Comparison of ENCODE assay signal across 1 mouse cellular context in the genomic region with DNA sequence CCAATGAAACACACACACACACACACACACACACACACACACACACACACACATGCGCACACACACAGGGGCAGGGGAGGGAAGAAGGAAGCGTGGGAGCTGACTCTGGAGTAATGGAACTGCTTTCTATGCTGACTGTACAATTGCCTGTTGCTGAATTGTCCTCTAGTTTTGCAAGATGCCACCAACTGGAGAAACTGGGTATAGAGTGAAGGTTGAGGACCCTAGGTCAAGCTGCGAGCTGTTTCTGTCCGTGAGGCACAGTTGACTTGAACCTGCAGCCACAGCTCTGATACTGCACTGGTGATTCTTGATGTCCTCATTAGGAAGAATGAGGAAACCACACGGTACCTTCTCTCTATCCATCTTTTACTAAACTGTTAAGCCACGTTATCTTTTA.
TF ChIP-seq lines count a peak whose summit lies in the region.

No protein-coding gene starts in this region.

TF ChIP-seq in CH12.LX, 34 proteins besides CTCF, POLR2A, EP300 and RAD21 (continued from another document):
- TF ChIP-seq SMC3 (IDR thresholded peaks at IDR 0.05; ENCODE audit: low read depth, low read length) = 0 out of 2 replicates have a peak, but pooled peaks have one; percentile 9
